Mouse (Mus musculus) neutrophil, adult 65 days (primary cell): Measurements from ENCODE around the gene Zdhhc3. TPM values are rescaled to one million over a fixed set of nuclear protein-coding genes. Genes with fewer than 3 reads are reported as not detected.

Source experiments
- total RNA-seq: library from RNA; stranded (reverse); gene quantifications from 2 replicates; pipeline ENCODE4 v1.2.4, GENCODE M21; 2023

Zdhhc3 gene
- 99.6 and 119 TPM in 2 replicates for total RNA-seq

GRCm38 (mm10) chr9:123112805-123113521 is at the start of gene Zdhhc3, which contains the start of gene Exosc7:
Zdhhc3 (minus strand) TSS chr9:123113205.
Exosc7 (plus strand) TSS chr9:123113215.

GRCm38 (mm10) chr9:123150241-123151020 is 37.4 kb upstream of the Zdhhc3 start, which contains the start of gene Clec3b:
Clec3b (plus strand) TSS chr9:123150946.

GRCm38 (mm10) chr9:123034426-123034825 is 78.6 kb downstream of the Zdhhc3 start, which contains the start of gene Tgm4:
Tgm4 (plus strand) TSS chr9:123034726.

GRCm38 (mm10) chr9:123020995-123021631 is 91.9 kb downstream of the Zdhhc3 start, which contains the start of gene Tmem42:
Tmem42 (plus strand) TSS chr9:123021326.

Other genes starting within 250 kb of the Zdhhc3 start
- 84.3 and 121 TPM in 2 replicates for gene Zfp445, start 247.2 kb downstream of the Zdhhc3 start, total RNA-seq
- 0.09 and 0.48 TPM in 2 replicates for gene Zkscan7, start 227.5 kb downstream of the Zdhhc3 start, total RNA-seq
- gene Zfp105, start 190.1 kb downstream of the Zdhhc3 start, total RNA-seq = 0.54 and 0.57 TPM in 2 replicates
- 23.3 and 23.8 TPM in 2 replicates for gene 1110059G10Rik, start 162.2 kb downstream of the Zdhhc3 start, total RNA-seq
- gene Kif15, start 162.2 kb downstream of the Zdhhc3 start, total RNA-seq = 63.1 and 81.7 TPM in 2 replicates
- 3.6 and 10.7 TPM in 2 replicates for gene Tmem42, start 91.9 kb downstream of the Zdhhc3 start, total RNA-seq
- gene Tgm4, start 78.5 kb downstream of the Zdhhc3 start, total RNA-seq = not detected in 2 replicates
- gene Exosc7, start within 50 bp of the Zdhhc3 start, total RNA-seq = 16.4 and 25.8 TPM in 2 replicates
- gene Clec3b, start 37.7 kb upstream of the Zdhhc3 start, total RNA-seq = not detected in 2 replicates
- gene Cdcp1, start 102.8 kb upstream of the Zdhhc3 start, total RNA-seq = 0.13 TPM in 1 of 2 replicates, not detected in the other
- 0.28 TPM in 1 of 2 replicates, not detected in the other for gene Tmem158, start 147.6 kb upstream of the Zdhhc3 start, total RNA-seq